Mouse (Mus musculus) megakaryocyte progenitor cell, adult 5-6 weeks (primary cell): ENCODE measurements around the gene Nol9. TPM values are rescaled to one million over a fixed set of nuclear protein-coding genes. Genes with fewer than 3 reads are reported as not detected.

Experiments used
- total RNA-seq, 2 experiments: library from RNA; stranded (forward) in 1 of 2; stranded (reverse) in 1 of 2; fragments of 157-497, 149-512 nt in 1 of 2; fragments of 200-1000 nt in 1 of 2; gene quantifications; 2 replicates each; pipeline versions ENCODE4 v1.2.3 to v1.2.4; 2015 to 2017

Nol9 gene
- total RNA-seq, 2 experiments from 2014 or later: 28.4 to 35.1 TPM

Other genes starting within 250 kb of the Nol9 start
- gene Camta1, start 177.4 kb upstream of the Nol9 start, total RNA-seq (2015): 77.9 and 81.5 TPM in 2 replicates
- gene Camta1, start 177.4 kb upstream of the Nol9 start, total RNA-seq (2017): 16.3 and 40.1 TPM in 2 replicates
- 35.5 and 45.2 TPM in 2 replicates for gene Dnajc11, start 105.6 kb upstream of the Nol9 start, total RNA-seq (2015)
- gene Dnajc11, start 105.6 kb upstream of the Nol9 start, total RNA-seq (2017): 89.2 and 106 TPM in 2 replicates
- gene Thap3, start 50.3 kb upstream of the Nol9 start, total RNA-seq (2015): 7.2 and 8.0 TPM in 2 replicates
- gene Thap3, start 50.3 kb upstream of the Nol9 start, total RNA-seq (2017): 6.1 and 6.4 TPM in 2 replicates
- gene Phf13, start 43.1 kb upstream of the Nol9 start, total RNA-seq (2015): 2.8 and 4.6 TPM in 2 replicates
- 1.0 and 2.7 TPM in 2 replicates for gene Phf13, start 43.1 kb upstream of the Nol9 start, total RNA-seq (2017)
- gene Klhl21, start 30.5 kb upstream of the Nol9 start, total RNA-seq (2015): 3.4 and 3.6 TPM in 2 replicates
- gene Klhl21, start 30.5 kb upstream of the Nol9 start, total RNA-seq (2017): 6.6 and 7.9 TPM in 2 replicates
- gene Zbtb48, start 11.7 kb upstream of the Nol9 start, total RNA-seq (2015): 7.4 and 10.3 TPM in 2 replicates
- 4.8 and 6.6 TPM in 2 replicates for gene Zbtb48, start 11.7 kb upstream of the Nol9 start, total RNA-seq (2017)
- 0.71 and 0.91 TPM in 2 replicates for gene Tas1r1, start 753 bp upstream of the Nol9 start, total RNA-seq (2015)
- gene Tas1r1, start 753 bp upstream of the Nol9 start, total RNA-seq (2017): 1.2 and 3.2 TPM in 2 replicates
- gene Plekhg5, start 33.2 kb downstream of the Nol9 start, total RNA-seq (2015): 0.66 and 1.2 TPM in 2 replicates
- gene Plekhg5, start 33.2 kb downstream of the Nol9 start, total RNA-seq (2017): 1.6 and 2.6 TPM in 2 replicates
- gene Tnfrsf25, start 76.6 kb downstream of the Nol9 start, total RNA-seq (2015): 1.5 TPM in 1 of 2 replicates, not detected in the other
- 0.10 TPM in 1 of 2 replicates, not detected in the other for gene Tnfrsf25, start 76.6 kb downstream of the Nol9 start, total RNA-seq (2017)
- 1.1 and 1.3 TPM in 2 replicates for gene Espn, start 113.0 kb downstream of the Nol9 start, total RNA-seq (2015)
- gene Espn, start 113.0 kb downstream of the Nol9 start, total RNA-seq (2017): 0.91 TPM in 1 of 2 replicates, not detected in the other
- gene Hes2, start 119.5 kb downstream of the Nol9 start, total RNA-seq (2015): not detected in 2 replicates
- gene Hes2, start 119.5 kb downstream of the Nol9 start, total RNA-seq (2017): not detected in 2 replicates
- gene Acot7, start 138.8 kb downstream of the Nol9 start, total RNA-seq (2015): 75.9 and 76.7 TPM in 2 replicates
- 72.6 and 79.3 TPM in 2 replicates for gene Acot7, start 138.8 kb downstream of the Nol9 start, total RNA-seq (2017)
- 0.12 and 0.76 TPM in 2 replicates for gene Gpr153, start 234.9 kb downstream of the Nol9 start, total RNA-seq (2015)
- not detected in 2 replicates for gene Gpr153, start 234.9 kb downstream of the Nol9 start, total RNA-seq (2017)